Mouse (Mus musculus): ENCODE data around the gene Dusp6. TPM values are rescaled to one million over a fixed set of nuclear protein-coding genes. Genes with fewer than 3 reads are reported as not detected.
"Not testable (repeated sequence)": the region's sequence is repeated elsewhere in the genome, so short reads cannot be mapped to it uniquely, and the experiment has no call there.

Dusp6 gene
- total RNA-seq (2021): 100 to 1,000 TPM in 1 of 2 experiments, 10 to 100 TPM in 1; 72.3 to 107 TPM

DNA sequence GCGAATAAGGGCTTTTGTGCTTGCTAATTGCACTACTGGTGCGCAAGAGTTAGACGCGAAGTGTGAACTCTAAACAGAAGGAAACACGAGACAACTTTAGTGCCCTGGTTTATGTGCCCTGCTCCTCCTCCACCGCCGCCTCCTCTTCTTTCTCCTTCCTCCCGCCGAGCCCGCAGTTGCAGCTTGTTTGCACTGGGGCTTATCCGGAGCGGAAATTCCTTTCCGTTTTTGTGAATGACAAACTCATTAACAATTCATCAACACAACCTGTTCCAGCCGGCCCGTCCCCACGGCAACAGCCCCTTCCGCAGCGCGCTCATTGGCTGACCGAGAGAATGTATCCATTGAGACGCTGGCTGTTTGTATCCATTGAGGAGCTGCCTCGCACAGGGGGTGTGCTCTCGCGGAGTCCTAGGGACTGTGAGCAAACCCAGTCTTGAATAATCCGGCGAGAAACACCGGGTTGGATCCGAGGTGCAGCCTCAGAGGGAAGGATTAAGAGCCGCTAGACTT is at the start of gene Dusp6:
TSS of gene Dusp6 (plus strand) at position 365 of the 513 bp plus-strand sequence.
- peak; percentile 97 for DNase-seq (ENCODE audit: low spot score in 2 of 2)
- intact Hi-C loops (cut with DNase I): loop anchor here (1.0 to 5.0 kb wide), 4 partner anchors 94 to 354 kb away; no protein-coding TSS in a partner anchor

GRCm38 (mm10) chr10:99214421-99215299 is 48.4 kb upstream of the Dusp6 start:
- no peak for DNase-seq (ENCODE audit: low spot score in 2 of 2)
- intact Hi-C loops (cut with DNase I): no loop called here

- DNase-seq (ENCODE audit: low spot score in 2 of 2); intact Hi-C loops (cut with DNase I): not testable (repeated sequence)
Observed at GRCm38 (mm10) chr10:99216570-99216969, 46.5 kb upstream of the Dusp6 start.

GRCm38 (mm10) chr10:99221540-99221939 is 41.5 kb upstream of the Dusp6 start:
- intact Hi-C loops (cut with DNase I): no loop called here

GRCm38 (mm10) chr10:99222726-99223125 is 40.3 kb upstream of the Dusp6 start:
- DNase-seq (ENCODE audit: low spot score in 2 of 2): peak in 1 of 2 experiments; percentile 49
- intact Hi-C loops (cut with DNase I): no loop called here

More at GRCm38 (mm10) chr10:99221540-99221939, 41.5 kb upstream of the Dusp6 start:
- no peak for DNase-seq (ENCODE audit: low spot score in 2 of 2)

GRCm38 (mm10) chr10:99224218-99224617 is 38.8 kb upstream of the Dusp6 start:
- intact Hi-C loops (cut with DNase I): no loop called here
- DNase-seq (ENCODE audit: low spot score in 2 of 2): no peak

GRCm38 (mm10) chr10:99226782-99227181 is 36.2 kb upstream of the Dusp6 start:
- no peak for DNase-seq (ENCODE audit: low spot score in 2 of 2)
- intact Hi-C loops (cut with DNase I): no loop called here

DNA sequence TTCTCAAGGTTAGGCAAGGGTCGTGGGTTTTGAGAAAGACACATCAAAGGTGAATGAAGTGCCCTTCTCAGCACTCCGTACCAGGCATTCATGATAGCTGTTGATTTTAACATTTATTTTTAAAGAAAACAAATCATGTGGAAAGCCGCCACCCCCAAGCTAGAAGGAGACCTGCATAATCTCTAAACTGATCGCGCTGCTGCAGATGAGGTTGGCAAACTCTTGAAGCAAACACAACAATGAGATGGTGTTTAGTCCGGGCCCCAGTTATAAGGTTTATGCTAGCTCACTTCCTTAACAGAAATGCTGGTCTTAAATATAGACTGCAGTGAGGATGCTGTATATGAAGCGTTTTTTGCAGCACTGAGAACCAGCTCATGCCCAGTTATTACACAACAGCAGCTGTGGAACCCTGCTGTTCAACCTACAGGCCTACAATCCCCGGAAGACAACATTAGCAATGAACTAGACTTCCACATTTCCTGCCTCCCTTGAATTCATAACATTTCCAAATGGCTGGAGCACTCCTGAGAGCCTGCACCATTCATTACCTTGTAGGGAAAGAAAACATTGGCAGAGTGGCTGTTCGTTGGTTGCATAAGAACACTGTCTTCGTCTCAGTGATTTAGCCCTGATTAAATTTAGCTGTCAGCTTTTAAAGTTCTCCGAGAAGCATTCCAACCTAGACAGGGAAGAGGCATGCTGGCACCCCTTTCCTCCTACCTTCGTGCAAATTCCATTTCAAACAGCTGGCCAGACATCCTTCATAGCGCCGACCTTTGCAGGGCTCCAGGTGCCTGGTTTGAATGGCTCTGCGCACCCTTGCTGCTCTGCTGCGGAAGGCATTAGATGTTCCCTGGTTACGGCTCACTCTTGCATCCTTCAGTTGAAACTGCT is 34.8 kb upstream of the Dusp6 start:
- intact Hi-C loops (cut with DNase I): no loop called here
- peak; percentile 47 to 53 for DNase-seq (ENCODE audit: low spot score in 2 of 2)

GRCm38 (mm10) chr10:99229031-99229684 is 33.9 kb upstream of the Dusp6 start:
- DNase-seq (ENCODE audit: low spot score in 2 of 2): no peak
- intact Hi-C loops (cut with DNase I): no loop called here

- intact Hi-C loops (cut with DNase I): no loop called here
- DNase-seq (ENCODE audit: low spot score in 2 of 2): no peak
Observed at GRCm38 (mm10) chr10:99232518-99233227, 30.4 kb upstream of the Dusp6 start.

- no peak for DNase-seq (ENCODE audit: low spot score in 2 of 2)
- intact Hi-C loops (cut with DNase I): no loop called here
Observed at GRCm38 (mm10) chr10:99234336-99234735, 28.7 kb upstream of the Dusp6 start.

GRCm38 (mm10) chr10:99235081-99235480 is 27.9 kb upstream of the Dusp6 start:
- DNase-seq (ENCODE audit: low spot score in 2 of 2): no peak
- intact Hi-C loops (cut with DNase I): no loop called here

- no peak for DNase-seq (ENCODE audit: low spot score in 2 of 2)
- intact Hi-C loops (cut with DNase I): no loop called here
Observed at GRCm38 (mm10) chr10:99237205-99237832, 25.7 kb upstream of the Dusp6 start.

DNA sequence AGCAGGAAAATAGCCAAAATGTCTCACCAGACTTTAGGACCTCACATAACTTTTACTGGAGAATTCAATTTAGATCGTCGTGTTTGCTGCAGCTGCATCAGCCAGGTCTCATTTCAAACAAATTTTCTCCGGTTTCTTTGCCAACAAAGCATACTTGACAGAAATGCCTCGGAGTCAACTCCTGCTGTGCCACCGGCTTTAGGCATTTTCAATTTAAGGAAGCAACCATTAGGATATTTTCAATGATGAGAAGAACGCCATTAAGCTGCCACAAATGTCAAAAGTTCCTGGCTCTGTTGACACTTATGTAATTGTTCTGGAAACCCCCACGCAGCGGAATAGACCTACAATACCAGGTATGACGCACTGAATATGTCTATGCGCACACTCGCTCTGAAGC is 24.5 kb upstream of the Dusp6 start:
- no peak for DNase-seq (ENCODE audit: low spot score in 2 of 2)
- intact Hi-C loops (cut with DNase I): no loop called here

GRCm38 (mm10) chr10:99241284-99241828 is 21.7 kb upstream of the Dusp6 start:
- intact Hi-C loops (cut with DNase I): loop anchor here (5.0 kb wide), 1 partner anchor 74 kb away; no protein-coding TSS in a partner anchor
- DNase-seq (ENCODE audit: low spot score in 2 of 2): no peak

DNA sequence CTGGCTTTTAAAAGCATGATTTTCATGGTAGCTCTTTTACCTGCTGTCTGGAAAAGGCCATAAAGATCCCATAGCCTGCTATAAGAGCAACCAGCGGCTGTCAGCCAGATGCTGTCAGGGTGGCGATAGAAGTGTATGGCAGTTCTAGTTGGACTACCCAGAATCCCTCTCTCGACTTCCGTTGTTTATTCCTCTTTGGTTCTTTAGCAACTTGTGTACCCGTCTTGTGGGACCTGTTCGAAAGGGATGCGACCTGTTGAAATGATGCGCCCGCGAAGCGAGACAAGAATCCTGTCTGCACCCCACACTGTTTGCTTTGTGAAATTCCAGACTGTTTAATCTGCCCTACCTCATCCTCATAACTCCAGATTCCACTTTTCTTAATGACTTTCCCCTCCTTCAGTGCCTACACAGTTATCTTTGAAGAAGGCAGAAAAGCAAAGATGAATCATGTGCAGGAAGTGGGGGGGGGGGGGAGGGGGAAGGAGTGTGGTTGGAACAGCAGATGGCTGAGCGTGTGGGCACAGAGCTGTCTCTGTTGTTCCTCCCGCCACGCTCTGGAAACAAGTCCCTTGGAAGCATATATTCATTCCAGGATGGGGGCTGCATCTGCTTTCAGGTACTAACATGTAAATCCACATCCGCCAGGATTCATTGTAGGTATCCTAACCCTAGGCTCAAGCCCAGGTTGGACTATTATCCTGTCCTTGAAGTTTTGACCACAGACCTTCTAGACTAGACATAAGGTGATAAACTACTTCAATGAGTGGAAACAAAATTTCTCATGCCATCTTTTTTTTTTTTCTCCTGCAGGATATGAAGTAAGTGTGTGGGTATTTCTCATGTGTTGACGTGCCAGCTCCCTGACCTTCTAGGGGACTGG is 21.0 kb upstream of the Dusp6 start:
- DNase-seq (ENCODE audit: low spot score in 2 of 2): peak; percentile 71 to 73
- intact Hi-C loops (cut with DNase I): loop anchor here (2.0 to 5.0 kb wide), 2 partner anchors 19 to 75 kb away; no protein-coding TSS in a partner anchor

DNA sequence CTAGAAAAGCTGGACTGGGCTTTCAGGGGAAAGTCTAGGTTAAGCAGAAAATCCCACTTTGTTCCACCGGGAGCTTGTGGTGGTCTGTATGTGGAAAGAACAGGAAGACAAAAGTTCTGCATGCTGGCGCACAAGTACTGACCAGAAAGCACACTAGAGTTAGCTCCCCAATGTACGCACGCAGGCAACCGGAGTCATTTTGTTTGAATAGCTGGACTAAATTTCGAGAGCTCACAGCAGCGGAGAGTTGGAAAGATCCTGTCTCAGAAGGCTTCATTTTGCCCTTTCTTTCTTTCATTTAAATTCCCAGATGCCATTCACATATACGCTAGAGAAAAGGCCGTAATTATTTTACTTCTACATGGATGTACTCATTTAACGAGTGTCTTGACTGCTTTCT is 20.3 kb upstream of the Dusp6 start:
- DNase-seq (ENCODE audit: low spot score in 2 of 2): no peak
- intact Hi-C loops (cut with DNase I): loop anchor here (2.0 to 5.0 kb wide), 2 partner anchors 18 to 75 kb away; no protein-coding TSS in a partner anchor
